Mouse (Mus musculus) layer of hippocampus, adult 11-12 months (tissue): ENCODE results near the gene Fgd3.

Experiments
- DNase-seq: peaks from one replicate; pipeline ENCODE4 v3.0.0; 2022; ENCODE audit warnings: low spot score

Fgd3 gene

DNA sequence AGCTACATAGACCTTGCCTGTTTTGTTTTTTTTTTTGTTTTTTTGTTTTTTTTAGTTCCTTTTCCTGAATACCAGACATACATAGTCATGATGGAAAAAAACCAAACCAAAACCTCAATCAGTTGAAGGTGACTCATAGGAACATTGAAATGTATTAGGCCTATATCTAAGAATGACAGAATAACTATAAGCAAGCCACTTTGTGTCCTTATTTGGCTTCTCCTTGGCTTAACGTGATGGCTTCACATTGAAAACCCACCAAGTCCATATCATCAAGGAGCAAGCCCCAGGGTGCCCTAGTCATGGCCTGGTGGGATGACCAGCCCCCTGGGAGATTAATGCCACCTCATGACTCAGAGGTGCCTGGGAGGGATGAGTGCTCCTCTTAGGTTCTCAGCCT, 19.3 kb downstream of the Fgd3 start:
- no peak for DNase-seq

DNA sequence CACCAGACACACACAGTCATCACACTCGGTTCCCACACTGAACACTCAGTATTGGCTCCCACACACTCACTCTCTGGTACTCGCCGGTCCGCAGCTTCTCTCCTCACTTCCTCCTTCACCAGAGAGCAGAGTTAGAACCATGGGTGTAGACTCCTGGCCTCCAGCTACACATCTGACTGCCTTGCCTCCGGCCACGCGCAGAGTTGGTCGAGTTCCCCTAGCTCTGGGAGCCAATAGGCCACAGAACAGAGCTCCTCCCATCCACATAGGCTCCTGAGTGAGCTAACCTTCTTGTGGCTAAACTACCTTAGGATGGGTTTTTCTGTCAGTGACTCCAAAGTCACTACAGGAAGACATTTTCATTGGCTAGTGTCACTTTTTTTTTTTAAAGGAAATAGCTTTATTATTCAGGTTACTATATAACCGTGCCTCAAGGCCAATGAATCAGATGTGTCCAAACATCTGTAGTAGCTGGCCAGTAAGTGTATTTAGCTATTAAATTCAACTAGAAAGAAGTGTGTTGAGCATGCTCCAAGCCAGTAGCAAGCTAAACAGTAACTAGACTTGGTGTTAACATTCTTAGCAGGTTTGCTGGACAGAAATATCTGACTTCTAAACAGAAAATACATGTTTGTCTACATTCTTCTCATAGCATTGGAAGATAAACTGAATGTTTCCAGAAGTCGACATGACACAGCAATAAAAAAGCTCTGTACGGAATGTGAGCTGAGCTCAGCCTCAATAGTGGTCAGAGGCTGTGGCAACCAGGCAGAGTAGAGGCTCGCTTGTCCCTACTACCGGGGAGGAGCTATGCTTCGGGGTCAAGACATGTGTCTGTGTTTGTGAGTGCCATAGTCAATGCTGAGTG, 21.4 kb downstream of the Fgd3 start:
- peak; percentile 27 for DNase-seq

DNA sequence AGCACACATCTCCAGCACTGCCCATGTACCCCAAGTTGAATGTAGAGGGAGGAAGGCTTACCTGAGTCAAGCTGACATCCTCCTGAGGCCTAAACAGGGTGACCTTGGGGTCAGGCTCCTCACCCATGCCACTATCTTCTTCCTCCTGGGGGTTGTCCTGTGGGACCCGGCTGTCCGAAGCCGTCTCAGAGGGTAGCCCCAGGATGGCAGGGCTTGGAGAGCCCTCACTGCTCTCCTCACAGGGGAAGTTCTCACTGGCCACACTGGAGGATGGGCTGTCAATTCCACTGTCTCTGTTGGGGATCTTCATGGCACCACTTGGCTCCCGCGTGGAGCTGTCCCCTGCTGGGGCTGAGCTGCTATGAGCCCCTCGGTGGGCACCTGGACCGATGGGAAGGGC, 23.8 kb downstream of the Fgd3 start:
- no peak for DNase-seq

DNA sequence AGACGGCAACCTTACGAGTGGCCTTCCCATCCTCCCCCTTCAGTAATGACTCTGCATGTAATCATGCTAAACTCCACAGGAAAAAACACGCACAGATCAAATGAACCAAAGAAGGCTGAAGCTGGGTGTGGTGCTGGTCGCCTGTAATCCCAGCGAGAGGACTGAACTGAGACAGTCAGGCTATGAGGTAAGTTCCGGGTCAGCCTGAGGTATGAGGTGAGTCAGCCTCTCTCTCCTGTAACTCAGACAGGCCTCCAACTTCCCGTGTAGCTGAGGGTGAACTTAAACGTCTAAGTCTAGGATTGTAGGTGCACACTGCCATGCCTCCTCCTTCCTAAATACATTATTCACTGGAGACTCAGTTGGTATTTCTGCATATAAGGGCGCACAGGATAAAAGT, 26.0 kb downstream of the Fgd3 start:
- no peak for DNase-seq

DNA sequence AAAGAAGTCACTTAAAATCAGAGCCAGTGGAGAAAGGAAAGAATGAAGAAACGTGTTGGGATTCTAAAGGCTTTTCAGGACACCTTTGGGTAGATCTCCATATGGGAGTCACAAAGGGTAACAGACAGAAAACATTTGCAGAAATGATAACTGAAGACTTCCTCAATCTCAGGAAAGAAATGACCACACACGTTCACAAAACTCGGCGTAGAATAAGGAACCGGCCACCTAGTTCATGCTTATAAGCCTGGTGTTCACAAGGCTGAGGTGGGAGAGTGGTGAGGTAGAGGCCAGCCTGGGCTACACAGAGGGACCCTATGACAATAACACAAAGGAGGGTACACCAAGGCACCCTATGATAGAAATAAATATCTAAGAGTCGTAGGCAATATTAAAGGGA, 28.2 kb downstream of the Fgd3 start:
- DNase-seq, result no peak

DNA sequence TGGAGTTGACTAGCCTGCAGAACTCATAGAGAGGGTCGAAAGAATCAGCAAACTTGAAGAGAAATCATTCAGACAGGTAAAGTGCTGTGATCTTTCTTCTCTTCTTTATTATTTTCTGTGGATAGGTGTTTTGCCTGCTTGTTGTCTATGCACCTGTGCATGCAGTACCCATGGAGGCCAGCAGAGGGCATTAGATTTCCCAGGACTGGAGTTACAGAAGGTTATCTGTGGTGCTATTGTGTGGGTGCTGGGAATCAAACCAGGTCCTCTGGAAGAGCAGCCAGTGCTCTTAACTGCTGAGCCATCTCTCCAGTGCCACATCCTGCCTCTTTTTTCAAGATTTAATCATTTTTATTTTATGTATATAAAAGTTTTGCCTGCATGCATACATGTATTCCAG, 28.7 kb downstream of the Fgd3 start:
- DNase-seq, result peak; percentile 18

DNA sequence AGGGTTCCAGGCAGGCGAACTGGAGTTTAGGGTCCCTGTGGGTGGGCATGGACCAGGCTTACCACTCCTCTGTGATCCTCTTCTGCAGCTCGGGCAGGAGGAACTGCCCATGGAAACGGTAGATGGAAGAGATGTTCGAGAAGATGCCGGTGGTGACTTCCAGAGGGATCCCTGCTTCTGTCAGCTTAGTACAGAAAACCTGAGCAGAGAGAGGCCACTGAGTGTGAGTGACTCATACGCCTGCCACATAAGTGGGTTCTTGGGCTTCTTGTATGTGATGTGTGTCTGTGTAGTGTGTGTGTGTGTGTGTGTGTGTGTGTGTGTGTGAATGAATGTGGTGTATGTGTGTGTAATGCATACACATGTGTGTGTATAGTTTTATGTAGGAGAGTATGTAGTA, 32.9 kb downstream of the Fgd3 start:
- DNase-seq, result no peak

DNA sequence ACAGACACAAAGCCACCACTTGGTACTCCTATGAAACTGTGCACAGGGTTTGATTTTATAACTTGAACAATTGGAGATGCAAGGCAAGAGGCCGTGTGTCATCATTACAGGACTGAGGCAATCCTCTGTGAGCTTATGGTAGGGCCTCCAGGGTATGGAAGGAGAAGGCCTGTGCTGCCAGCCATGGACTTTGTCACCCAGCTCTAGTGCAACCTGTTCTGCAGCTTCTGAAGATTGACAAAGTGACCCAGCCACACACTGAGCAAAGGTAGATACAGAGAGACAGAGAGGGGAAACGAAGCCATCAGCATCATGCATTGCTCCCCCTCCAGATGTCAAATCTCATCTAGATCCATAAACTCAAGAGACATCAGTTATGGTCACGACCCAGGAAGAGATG, 33.4 kb downstream of the Fgd3 start:
- no peak for DNase-seq

DNA sequence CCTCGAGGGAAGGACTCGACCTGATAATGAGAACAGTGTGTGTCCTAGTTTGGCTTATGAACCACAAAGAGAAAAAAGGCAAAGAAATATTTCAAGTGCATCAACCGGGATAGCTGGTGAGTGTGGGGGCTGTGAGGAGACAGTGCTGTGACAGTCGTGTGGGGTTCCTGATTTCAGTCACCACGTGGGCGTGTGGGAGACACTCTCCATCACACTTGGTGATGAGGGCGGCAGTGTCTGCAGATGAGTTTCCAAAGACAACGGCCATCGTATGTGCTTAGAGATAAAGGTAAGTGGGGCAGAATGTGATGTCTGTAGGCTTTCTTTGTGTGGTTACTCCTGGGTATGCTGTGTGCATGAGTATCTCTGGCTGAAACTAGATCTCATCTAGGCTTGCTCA, 36.4 kb downstream of the Fgd3 start:
- DNase-seq, result no peak

DNA sequence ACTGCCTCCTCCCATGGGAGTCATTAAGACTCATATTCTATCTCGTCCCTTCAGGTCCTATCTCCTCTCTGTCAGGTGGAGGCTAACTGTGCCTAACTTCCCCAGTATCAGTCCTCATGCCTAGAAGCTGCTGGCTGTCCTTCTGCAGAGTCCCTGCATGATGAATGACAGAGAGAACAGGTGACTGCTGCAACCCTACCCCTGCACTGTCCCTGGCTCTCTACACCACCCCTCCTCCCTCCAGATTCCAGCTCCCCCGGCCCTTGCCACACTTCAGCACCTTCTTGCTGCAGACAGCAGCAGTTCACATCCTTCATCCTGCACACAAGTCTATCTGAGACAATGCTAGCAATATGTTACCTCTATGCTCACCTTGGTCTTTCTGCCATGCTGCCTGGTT, 37.9 kb downstream of the Fgd3 start:
- DNase-seq, result no peak

DNA sequence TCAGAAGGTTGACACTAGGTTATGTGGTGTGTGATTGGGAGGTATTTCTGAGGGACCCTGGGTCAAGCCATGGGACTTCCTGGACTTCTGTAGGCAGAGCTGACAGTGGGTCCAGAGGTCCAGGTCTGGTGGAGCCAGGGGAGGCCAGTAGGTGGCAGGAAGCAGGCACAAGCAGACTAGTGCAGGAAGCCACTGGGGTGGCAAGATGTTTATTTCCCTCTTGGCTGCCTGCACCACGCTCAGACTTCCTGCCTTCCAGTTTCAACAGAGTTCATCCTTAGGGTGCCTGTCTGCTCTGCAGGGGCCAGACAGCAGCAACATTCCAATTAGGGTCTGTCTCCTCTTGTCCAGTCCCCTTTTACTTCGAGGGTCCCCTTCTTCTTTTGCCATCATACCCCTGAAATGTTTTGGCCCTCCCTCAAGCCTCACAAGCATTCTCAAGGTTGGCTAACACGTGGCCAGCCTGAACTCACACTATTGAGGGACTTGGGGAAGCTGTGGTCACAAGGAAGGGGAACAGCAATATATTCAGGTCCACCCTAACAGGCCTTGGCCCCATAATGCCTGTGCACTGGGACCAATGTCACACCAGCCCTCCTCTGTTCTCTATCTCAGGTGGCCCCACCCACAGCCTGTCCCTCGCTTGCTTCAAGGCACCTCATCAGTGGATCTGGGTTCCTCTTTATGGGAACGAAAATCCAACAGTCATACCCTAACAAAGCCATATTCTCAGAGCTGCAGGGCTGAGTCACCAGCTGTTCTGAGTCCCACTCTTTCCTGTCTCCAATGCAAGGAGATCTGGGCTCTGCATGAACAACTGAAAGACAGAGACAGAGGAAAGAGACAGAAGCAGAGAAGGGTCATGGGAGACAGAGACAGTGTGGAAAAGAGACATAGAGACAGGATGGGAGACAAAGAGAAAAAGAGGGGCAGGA, 48.0 kb downstream of the Fgd3 start:
- DNase-seq, result peak; percentile 39

DNA sequence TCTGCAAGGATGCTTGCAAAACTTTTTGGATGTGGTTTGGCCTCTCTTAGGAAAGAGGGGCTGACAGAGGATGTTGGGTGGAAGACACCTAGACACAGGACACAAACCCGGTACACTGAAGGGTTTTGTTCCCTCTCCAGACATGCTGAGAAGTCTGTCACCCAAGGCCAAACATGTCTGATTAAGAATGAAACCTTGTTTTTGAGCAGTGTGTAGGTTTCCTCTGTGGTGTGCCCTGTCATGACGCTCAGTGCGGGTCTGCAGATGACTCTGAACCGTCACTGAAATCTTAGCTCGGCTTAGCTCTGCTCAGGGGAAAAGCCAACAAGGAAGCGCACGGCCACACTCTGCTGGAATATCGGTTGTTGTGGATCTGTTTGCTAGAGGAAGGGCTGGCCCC, 49.6 kb downstream of the Fgd3 start:
- DNase-seq, result no peak

DNA sequence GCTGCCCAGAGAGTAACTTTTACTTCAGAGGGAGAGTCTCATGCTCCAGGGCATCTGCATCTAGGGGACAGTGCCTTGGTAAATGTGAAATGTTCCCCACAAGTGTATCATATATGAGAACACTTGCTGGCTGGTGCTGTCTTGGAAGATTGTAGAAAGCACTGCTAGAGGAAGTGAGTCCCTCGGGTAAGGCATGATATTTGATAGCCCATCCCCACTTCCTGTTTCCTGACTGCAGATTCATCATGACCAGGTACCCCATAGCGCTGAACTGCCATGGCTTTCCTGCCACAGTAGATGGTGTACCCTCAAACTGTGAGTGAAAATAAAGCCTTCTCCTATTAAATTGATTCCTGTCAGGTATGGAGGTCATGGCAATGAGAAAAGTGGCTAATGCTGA, 52.5 kb downstream of the Fgd3 start:
- DNase-seq, result no peak

DNA sequence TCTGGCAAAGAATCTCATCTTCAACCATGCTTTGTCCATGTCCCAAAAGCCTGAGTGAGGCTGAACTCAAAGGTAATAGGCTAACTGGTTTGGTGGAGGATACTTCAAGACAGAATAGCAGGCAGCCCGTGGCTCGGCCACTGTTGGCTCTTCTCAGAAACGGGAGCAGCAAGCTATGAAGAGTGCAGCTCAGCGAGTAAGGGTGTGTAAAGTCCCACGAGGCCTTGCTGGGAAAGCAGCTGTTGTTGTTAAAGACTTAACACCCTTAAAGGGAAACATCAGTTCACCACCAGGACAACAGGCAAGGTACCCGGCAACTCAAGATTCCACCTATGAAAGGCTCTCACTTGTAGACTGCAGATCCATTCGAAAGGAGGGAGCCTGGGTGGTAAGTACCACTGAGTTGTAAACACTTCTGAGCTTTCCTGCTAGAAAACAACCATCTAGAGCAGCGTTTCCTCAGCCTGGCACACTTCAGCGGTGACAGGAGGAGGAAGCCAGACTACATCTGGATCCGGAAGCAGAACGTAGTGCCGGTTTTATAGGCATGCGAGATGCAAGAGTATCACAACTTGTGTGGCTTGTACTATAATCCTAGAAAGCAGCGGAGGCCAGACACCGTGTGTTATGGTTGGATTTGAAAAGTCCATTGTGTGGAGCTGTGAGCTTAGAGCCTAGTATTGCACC, 59.9 kb downstream of the Fgd3 start:
- no peak for DNase-seq

DNA sequence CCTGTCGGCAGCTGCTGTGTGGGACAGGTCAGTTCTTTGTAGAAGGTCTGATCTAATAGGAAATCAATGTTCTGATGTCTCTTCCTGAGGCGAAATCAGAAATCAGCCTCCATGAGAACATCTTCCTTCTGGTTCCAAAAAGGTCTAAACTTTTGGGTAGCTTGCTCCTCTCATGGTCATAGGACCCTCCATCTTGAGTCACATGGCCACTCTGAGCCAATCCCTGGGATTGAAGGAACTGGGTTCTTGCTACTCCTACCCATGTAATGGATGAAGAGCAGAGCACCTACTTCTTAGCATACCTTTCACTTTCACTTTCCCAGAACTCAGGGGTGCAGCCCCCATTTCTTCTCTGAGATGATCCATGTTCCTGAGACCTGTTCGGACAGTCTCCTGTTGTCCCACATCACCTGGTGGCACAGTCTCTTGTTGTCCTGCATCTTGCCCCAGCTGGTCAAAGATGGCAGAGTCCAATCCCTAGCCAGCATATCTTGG, 62.2 kb downstream of the Fgd3 start:
- DNase-seq, result no peak

DNA sequence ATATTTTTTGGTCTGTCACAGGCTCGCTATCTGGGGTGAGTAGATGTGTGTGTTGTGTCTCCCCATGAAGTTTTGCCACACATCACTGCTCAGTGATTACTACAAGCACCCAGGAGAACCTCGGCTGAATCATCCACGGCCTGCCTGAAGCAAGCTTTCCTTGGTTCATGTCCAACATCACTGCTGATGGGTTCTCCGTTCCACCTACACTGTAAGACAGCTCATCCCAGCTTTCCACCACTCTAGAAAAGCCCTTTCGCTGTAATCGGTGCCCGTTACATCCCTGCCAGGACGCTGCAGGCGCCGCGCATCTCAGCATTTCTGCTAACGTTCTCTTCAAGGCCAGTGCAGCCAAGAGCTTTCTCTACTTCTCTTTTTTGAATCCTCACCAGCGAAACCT, 67.4 kb downstream of the Fgd3 start:
- DNase-seq, result peak; percentile 32

DNA sequence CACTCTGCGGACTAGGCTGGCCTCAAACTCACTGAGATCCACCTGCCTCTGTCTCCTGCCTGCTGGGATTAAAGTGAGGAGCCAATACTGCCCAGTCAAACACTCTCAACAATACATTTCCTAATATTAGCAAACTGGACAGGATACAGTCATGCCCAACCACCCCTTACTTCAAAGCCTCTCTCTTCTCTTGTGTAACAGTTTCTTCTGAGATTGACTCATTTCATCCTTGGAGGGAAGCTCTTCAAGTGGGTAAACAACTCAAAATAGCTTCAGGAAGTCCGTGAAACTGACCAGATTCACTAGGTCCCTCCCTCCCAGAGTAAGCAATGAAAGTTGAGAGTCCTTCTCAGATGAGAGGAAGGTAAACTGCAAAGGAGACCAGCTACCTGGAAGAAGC, 68.0 kb downstream of the Fgd3 start:
- DNase-seq, result no peak

DNA sequence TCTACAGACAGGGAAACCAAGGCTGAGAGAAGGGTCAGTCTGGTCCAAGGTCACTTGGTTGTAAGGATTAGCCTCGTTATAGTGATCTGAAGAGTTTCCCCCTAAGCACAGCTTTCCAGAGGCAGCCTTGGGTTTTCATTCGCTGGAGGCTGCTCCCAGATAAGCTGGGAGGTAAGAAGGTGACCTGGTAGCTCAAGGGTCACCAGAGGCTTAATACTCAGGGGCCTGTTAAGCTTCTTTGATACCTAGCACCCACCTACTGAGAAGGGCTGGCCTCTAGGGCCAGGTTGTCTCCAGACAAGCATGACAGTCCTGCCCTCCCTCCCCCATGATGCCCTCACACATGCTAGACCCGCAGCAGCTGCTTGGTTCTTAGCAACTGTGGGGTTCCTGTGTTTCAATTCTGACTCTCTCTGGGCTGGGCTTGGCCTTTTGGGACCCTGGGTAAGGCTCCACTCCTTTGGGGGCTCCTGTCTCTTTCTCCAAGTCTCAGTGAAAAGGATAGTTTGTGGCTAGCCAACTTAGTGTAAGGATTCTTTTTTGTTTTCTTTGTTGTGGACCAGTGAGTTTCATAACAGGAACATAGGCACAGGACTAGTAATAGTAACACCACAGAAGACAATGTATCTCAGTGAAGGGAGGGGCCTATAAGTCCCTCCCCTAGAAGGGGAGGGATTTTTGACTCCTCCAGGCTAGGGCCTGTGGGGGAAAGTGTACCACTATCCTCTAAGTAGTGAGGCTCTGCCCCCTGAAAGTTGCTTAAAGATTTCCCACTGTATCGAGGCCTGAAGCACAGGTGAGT, 69.2 kb downstream of the Fgd3 start:
- DNase-seq, result no peak

DNA sequence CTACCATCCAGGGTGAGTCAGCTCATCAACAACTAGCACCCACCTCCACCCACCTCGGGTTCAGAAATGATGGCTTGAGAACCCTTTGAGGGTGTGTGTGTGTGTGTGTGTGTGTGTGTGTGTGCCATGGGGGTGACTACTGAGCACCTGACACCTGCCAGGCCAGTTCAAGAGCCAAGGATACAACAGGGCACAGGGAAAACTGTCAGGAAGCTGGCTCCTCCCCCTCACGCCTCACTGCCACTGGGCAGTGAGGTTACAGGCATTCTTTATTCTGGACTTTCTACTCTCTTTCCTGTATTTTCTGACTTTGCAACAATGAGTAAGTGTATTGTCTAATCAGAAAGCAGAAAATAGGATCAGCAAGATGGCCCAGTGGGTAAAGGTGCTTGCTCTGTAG, 70.5 kb downstream of the Fgd3 start:
- DNase-seq, result no peak

DNA sequence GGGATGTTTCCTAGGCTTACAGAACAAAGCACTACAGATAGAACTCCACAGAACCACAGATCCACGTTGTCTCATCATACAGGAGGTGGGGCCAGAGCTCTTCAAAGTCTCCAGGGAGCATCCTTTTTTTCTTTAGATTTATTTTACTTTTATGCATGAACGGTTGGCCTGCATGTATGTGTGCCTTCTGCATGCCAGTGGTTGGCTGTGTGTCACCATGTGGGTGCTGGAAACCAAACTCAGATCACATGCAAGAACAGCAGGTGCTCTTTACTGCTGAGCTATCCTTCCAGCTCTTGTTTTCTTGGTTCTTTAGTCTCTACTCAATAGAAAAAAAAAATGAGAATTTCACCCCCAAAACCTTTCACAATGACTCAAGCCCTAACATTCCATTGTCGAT, 71.2 kb downstream of the Fgd3 start:
- DNase-seq, result no peak

DNA sequence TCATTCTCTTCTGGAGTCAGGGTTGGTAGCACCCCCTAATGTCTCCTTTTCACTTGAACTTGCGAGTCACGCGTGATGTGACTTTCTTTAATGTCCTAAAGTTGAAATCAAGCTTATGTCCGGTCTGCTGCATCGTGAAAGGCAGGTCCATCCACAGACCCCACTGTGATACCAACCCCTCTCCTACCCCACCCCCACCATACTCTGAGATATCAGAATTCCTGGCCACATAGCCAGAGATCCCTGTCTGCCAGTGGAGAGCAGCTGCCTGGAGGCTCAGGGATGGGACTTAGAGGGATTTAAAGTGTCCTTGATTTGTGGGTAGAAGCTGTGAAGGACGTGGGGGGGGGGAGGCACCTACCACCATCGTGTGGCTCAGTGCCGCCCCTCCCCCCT, 71.6 kb downstream of the Fgd3 start, which contains the start of gene Susd3:
TSS of gene Susd3 (minus strand) at position 240 of the 396 bp plus-strand sequence.
- DNase-seq, result no peak
